ENCODE assay signal across 20 mouse cellular contexts in genomic region chr11:4086246-4086645, GRCm38 (mm10). TPM values are rescaled to one million over a fixed set of nuclear protein-coding genes. Genes with fewer than 3 reads are reported as not detected.
"Had no signal": no experiment of that assay in that cellular context is flagged by ENCODE, and none has a peak within 500 bp of the region (broad histone marks: within the 10 kb centered on the region; RNA-seq: fewer than 3 reads in every experiment).

No protein-coding gene starts in this region.

- H3K27me3 ChIP-seq: kidney, embryonic 15.5 days; limb, embryonic 13.5 days; liver, embryonic 15.5 days; midbrain, embryonic 12.5 days; neural tube, embryonic 13.5 days had no signal

- H3K4me3 ChIP-seq: kidney, embryonic 15.5 days; limb, embryonic 13.5 days; liver, embryonic 15.5 days; megakaryocyte, embryonic 14.5 days; midbrain, embryonic 12.5 days; neural tube, embryonic 13.5 days had no signal

- H3K4me2 ChIP-seq: kidney, embryonic 15.5 days; limb, embryonic 13.5 days; liver, embryonic 15.5 days; lung, embryonic 14.5 days; midbrain, embryonic 12.5 days; neural tube, embryonic 13.5 days had no signal

- H3K9me3 ChIP-seq: kidney, embryonic 15.5 days; limb, embryonic 13.5 days; liver, embryonic 15.5 days; midbrain, embryonic 12.5 days had no signal

- H3K4me1 ChIP-seq: kidney, embryonic 15.5 days; limb, embryonic 13.5 days; midbrain, embryonic 12.5 days had no signal

- DNase-seq: kidney, adult 2 months; kidney, postnatal 25 days; layer of hippocampus, adult 9-11 months; left cerebral cortex, postnatal 4 days; lung, embryonic 14.5 days; lung, postnatal 10 days; lung, postnatal 4 days; right cerebral cortex, postnatal 4 days; spleen, adult 18-20 months; thymus, adult 18-20 months; thymus, postnatal 14 days had no signal

- H3K27ac ChIP-seq: kidney, embryonic 15.5 days; limb, embryonic 13.5 days; liver, embryonic 15.5 days; midbrain, embryonic 12.5 days had no signal

- H3K9ac ChIP-seq: kidney, embryonic 15.5 days; liver, embryonic 15.5 days; lung, embryonic 14.5 days; midbrain, embryonic 12.5 days; neural tube, embryonic 13.5 days had no signal

RNA-seq across cellular contexts. Expression of gene Sec14l3, which starts 21.6 kb away (rescaled TPM):
- total RNA-seq: liver, adult 2 months had no signal
- polyA plus RNA-seq: kidney, embryonic 15.5 days; limb, embryonic 13.5 days; liver, adult 2 months; liver, embryonic 15.5 days; midbrain, embryonic 12.5 days; stomach, embryonic 14.5 days had no signal

RNA-seq across cellular contexts. Expression of gene Sec14l4, which starts 55.0 kb away (rescaled TPM):
- total RNA-seq: left cerebral cortex, postnatal 4 days had no signal
- polyA plus RNA-seq: kidney, embryonic 15.5 days; midbrain, embryonic 12.5 days; midbrain, embryonic 16.5 days; neural tube, embryonic 13.5 days had no signal
